ENCODE assay signal across 12 mouse cellular contexts in genomic region chr15:77256782-77257181, GRCm38 (mm10). TPM values are rescaled to one million over a fixed set of nuclear protein-coding genes. Genes with fewer than 3 reads are reported as not detected.
DNase-seq lines count a peak whose midpoint lies in the region; ATAC-seq and TF ChIP-seq lines count a peak whose summit lies in the region.
"Had no signal": no experiment of that assay in that cellular context is flagged by ENCODE, and none has a peak within 500 bp of the region (broad histone marks: within the 10 kb centered on the region; RNA-seq: fewer than 3 reads in every experiment).

No protein-coding gene starts in this region.

- TF ChIP-seq POLR2A in liver, adult 2 months (IDR thresholded peaks at IDR 0.05; ENCODE audit: extremely low read depth, insufficient read depth, low read length), result no peak
- TF ChIP-seq POLR2A in myocyte (IDR thresholded peaks at IDR 0.05; ENCODE audit: insufficient read length, low read depth), result no peak

- H3K9me3 ChIP-seq in heart, embryonic 11.5 days (replicated peaks; ENCODE audit: control insufficient read depth, low read length), result no peaks in the 10 kb centered on the region
- H3K9me3 ChIP-seq in liver, postnatal 0 days (ENCODE audit: low read length), result no peaks in the 10 kb centered on the region
- no peaks in the 10 kb centered on the region for H3K9me3 ChIP-seq in embryonic facial prominence, embryonic 14.5 days (ENCODE audit: control insufficient read depth, low read length)
- H3K9me3 ChIP-seq: hindbrain, embryonic 13.5 days; intestine, embryonic 15.5 days; midbrain, embryonic 10.5 days had no signal

- H3K4me2 ChIP-seq in heart, embryonic 11.5 days, result peak overlapping the region; percentile 51; the same call in 1 of the 2 replicates
- no peak overlapping the region for H3K4me2 ChIP-seq in liver, postnatal 0 days (ENCODE audit: low read depth, low read length)
- peak overlapping the region; percentile 34 for H3K4me2 ChIP-seq in embryonic facial prominence, embryonic 14.5 days (ENCODE audit: low read depth, low read length)
- H3K4me2 ChIP-seq in myocyte (ENCODE audit: low read depth), result peak overlapping the region; percentile 59
- H3K4me2 ChIP-seq: hindbrain, embryonic 13.5 days; intestine, embryonic 15.5 days had no signal

- H3K9ac ChIP-seq in heart, embryonic 11.5 days (ENCODE audit: low read depth, low read length), result 0 out of 2 replicates have a peak overlapping the region, but pooled peaks have one; percentile 24
- H3K9ac ChIP-seq in liver, adult 2 months (ENCODE audit: low read depth, low read length), result no peak overlapping the region
- H3K9ac ChIP-seq in liver, postnatal 0 days (replicated peaks), result no peak overlapping the region
- H3K9ac ChIP-seq in embryonic facial prominence, embryonic 14.5 days (ENCODE audit: low read depth, low read length), result no peak overlapping the region
- H3K9ac ChIP-seq: hindbrain, embryonic 13.5 days; intestine, embryonic 15.5 days; liver, embryonic 14.5 days had no signal

- DNase-seq in heart, postnatal 14 days, result no peak
- no peak for DNase-seq in liver, adult 2 months (ENCODE audit: extremely low read depth, low read depth, low spot score)
- no peak for DNase-seq in liver, postnatal 0 days
- DNase-seq in embryonic facial prominence, embryonic 14.5 days (ENCODE audit: low spot score), result no peak
- no peak for DNase-seq in urinary bladder, postnatal 36 days (ENCODE audit: low spot score in 2 of 2)

- H3K79me2 ChIP-seq in liver, adult 2 months (ENCODE audit: control insufficient read depth, insufficient read depth, low read length), result peaks cover 40% of the 10 kb centered on the region
- H3K79me2 ChIP-seq in myocyte (ENCODE audit: control insufficient read depth, insufficient read depth), result peaks cover 74% of the 10 kb centered on the region

- no peak overlapping the region for H3ac ChIP-seq in myocyte (ENCODE audit: control insufficient read depth, insufficient read length)

- H3K4me1 ChIP-seq in heart, embryonic 11.5 days (ENCODE audit: control insufficient read depth, insufficient read depth, low read length), result peaks cover 33% of the 10 kb centered on the region
- peaks cover 26% of the 10 kb centered on the region for H3K4me1 ChIP-seq in liver, adult 2 months (ENCODE audit: control insufficient read depth, insufficient read depth, low read length)
- H3K4me1 ChIP-seq in liver, postnatal 0 days (ENCODE audit: insufficient read depth), result peaks cover 19% of the 10 kb centered on the region
- peaks cover 67% of the 10 kb centered on the region for H3K4me1 ChIP-seq in embryonic facial prominence, embryonic 14.5 days (ENCODE audit: control insufficient read depth, insufficient read depth, low read length)

- H3K27ac ChIP-seq in heart, embryonic 11.5 days (ENCODE audit: low read depth, low read length), result no peak overlapping the region
- H3K27ac ChIP-seq in liver, adult 2 months (replicated peaks; ENCODE audit: insufficient read depth, low read depth, low read length), result peak overlapping the region; percentile 61; the same call in 1 of the 2 replicates
- no peak overlapping the region for H3K27ac ChIP-seq in liver, postnatal 0 days (ENCODE audit: low read depth)
- H3K27ac ChIP-seq in embryonic facial prominence, embryonic 14.5 days (replicated peaks; ENCODE audit: low read depth, low read length), result peak overlapping the region; percentile 85
- H3K27ac ChIP-seq: hindbrain, embryonic 13.5 days; intestine, embryonic 15.5 days; liver, embryonic 14.5 days; midbrain, embryonic 10.5 days had no signal

- no peak for TF ChIP-seq EP300 in liver, postnatal 0 days (IDR thresholded peaks at IDR 0.05; ENCODE audit: low read depth)

- TF ChIP-seq CTCF in liver, adult 2 months (IDR thresholded peaks at IDR 0.05; ENCODE audit: low read depth, low read length), result no peak
- TF ChIP-seq CTCF in liver, postnatal 0 days (IDR thresholded peaks at IDR 0.05; ENCODE audit: low read depth), result no peak

- intact Hi-C loops in heart, postnatal 14 days (cut with DNase I), result loop anchor here (2.0 to 5.0 kb wide), 2 partner anchors 14 to 51 kb away; partner anchors contain the start of gene Rbfox2

- no peak for ATAC-seq in heart, embryonic 11.5 days (replicated peaks; ENCODE audit: insufficient number of reproducible peaks, low FRiP score, low TSS enrichment)
- ATAC-seq in liver, postnatal 0 days, result no peak
- no peak for ATAC-seq in embryonic facial prominence, embryonic 14.5 days (ENCODE audit: low read depth)
- ATAC-seq: intestine, embryonic 15.5 days had no signal

- no peak overlapping the region for H3K4me3 ChIP-seq in heart, embryonic 11.5 days (ENCODE audit: low read depth, low read length)
- H3K4me3 ChIP-seq in liver, adult 2 months (ENCODE audit: insufficient read depth, low read depth, low read length), result no peak overlapping the region
- H3K4me3 ChIP-seq in liver, postnatal 0 days (ENCODE audit: low read depth, low read length), result no peak overlapping the region
- no peak overlapping the region for H3K4me3 ChIP-seq in embryonic facial prominence, embryonic 14.5 days (ENCODE audit: low read depth, low read length)
- no peak overlapping the region for H3K4me3 ChIP-seq in myocyte
- H3K4me3 ChIP-seq: erythroblast, embryonic 14.5 days; hindbrain, embryonic 13.5 days; intestine, embryonic 15.5 days; midbrain, embryonic 10.5 days had no signal

- H3K36me3 ChIP-seq in heart, embryonic 11.5 days (ENCODE audit: control insufficient read depth, insufficient read depth, low read length), result no peaks in the 10 kb centered on the region
- H3K36me3 ChIP-seq in liver, adult 2 months (ENCODE audit: control insufficient read depth, insufficient read depth, low read length), result no peaks in the 10 kb centered on the region
- H3K36me3 ChIP-seq in liver, postnatal 0 days (replicated peaks; ENCODE audit: insufficient read depth, low read length), result no peaks in the 10 kb centered on the region
- no peaks in the 10 kb centered on the region for H3K36me3 ChIP-seq in embryonic facial prominence, embryonic 14.5 days (ENCODE audit: control insufficient read depth, insufficient read depth, low read length)
- H3K36me3 ChIP-seq in myocyte (ENCODE audit: control insufficient read depth, insufficient read depth), result no peaks in the 10 kb centered on the region
- H3K36me3 ChIP-seq: hindbrain, embryonic 13.5 days; intestine, embryonic 15.5 days; midbrain, embryonic 10.5 days had no signal

- 74% methylated on average over 4 of the region's 4 CpGs for WGBS in heart, embryonic 11.5 days (ENCODE audit: insufficient replicate concordance)
- WGBS in liver, adult 2 months, result 87% methylated on average over 4 of the region's 4 CpGs
- 74% methylated on average over 4 of the region's 4 CpGs for WGBS in liver, postnatal 0 days (ENCODE audit: insufficient replicate concordance)
- 51% methylated on average over 4 of the region's 4 CpGs for WGBS in embryonic facial prominence, embryonic 14.5 days

- no peaks in the 10 kb centered on the region for H3K27me3 ChIP-seq in heart, embryonic 11.5 days (ENCODE audit: control insufficient read depth, insufficient read depth, low read length)
- H3K27me3 ChIP-seq in liver, adult 2 months (ENCODE audit: control insufficient read depth, insufficient read depth, low read length), result no peaks in the 10 kb centered on the region
- no peaks in the 10 kb centered on the region for H3K27me3 ChIP-seq in liver, postnatal 0 days (ENCODE audit: insufficient read depth, low read length)
- H3K27me3 ChIP-seq in embryonic facial prominence, embryonic 14.5 days (replicated peaks; ENCODE audit: control insufficient read depth, insufficient read depth, low read length), result no peaks in the 10 kb centered on the region
- no peaks in the 10 kb centered on the region for H3K27me3 ChIP-seq in myocyte (ENCODE audit: control insufficient read depth, insufficient read depth, insufficient read length)
- H3K27me3 ChIP-seq: hindbrain, embryonic 13.5 days; intestine, embryonic 15.5 days had no signal

TF ChIP-seq in myocyte, 11 proteins besides CTCF, POLR2A, EP300 and RAD21:
- TF ChIP-seq POLR2AphosphoS2 (IDR thresholded peaks at IDR 0.05; ENCODE audit: insufficient read length, low read depth) (no peak), TCF3 (IDR thresholded peaks at IDR 0.05; ENCODE audit: insufficient read length, low read depth) (no peak), MYOG (IDR thresholded peaks at IDR 0.05; ENCODE audit: control insufficient read depth in 1 of 3, insufficient read depth in 1 of 3, insufficient read length in 2 of 3, low read depth in 2 of 3) (no peak), TCF12 (IDR thresholded peaks at IDR 0.05; ENCODE audit: insufficient read depth, poor library complexity, severe bottlenecking) (no peak), MAX (IDR thresholded peaks at IDR 0.05; ENCODE audit: low read depth) (no peak), E2F4 (IDR thresholded peaks at IDR 0.05; ENCODE audit: insufficient read depth) (no peak), CEBPB (IDR thresholded peaks at IDR 0.05; ENCODE audit: insufficient read depth, poor library complexity, severe bottlenecking) (no peak), USF1 (IDR thresholded peaks at IDR 0.05; ENCODE audit: low read depth) (no peak), SRF (IDR thresholded peaks at IDR 0.05; ENCODE audit: control insufficient read depth, insufficient read length, low read depth) (no peak), REST (IDR thresholded peaks at IDR 0.05; ENCODE audit: insufficient read depth, insufficient read length) (no peak), MYOD1 (IDR thresholded peaks at IDR 0.05; ENCODE audit: control insufficient read depth in 1 of 3, insufficient read length in 2 of 3, low read depth in 2 of 3) (no peak)

RNA-seq across cellular contexts. Expression of gene Rbfox2, which starts 50.0 kb away (rescaled TPM):
- 81.1 and 81.5 TPM in 2 replicates for polyA plus RNA-seq in heart, embryonic 11.5 days (2014; fragmentation: Nextera tagmentation; extraction: Ambion mirVana)
- total RNA-seq in heart, postnatal 14 days (2021), result 100 to 1,000 TPM; 112 to 118 TPM
- total RNA-seq in liver, adult 2 months (2014; rRNA removed), result 17.4 and 21.6 TPM in 2 replicates
- polyA plus RNA-seq in liver, adult 2 months (2012; rRNA removed), result 18.2 and 21.5 TPM in 2 replicates
- polyA plus RNA-seq in liver, postnatal 0 days (2015; fragmentation: Nextera tagmentation; extraction: Ambion mirVana), result 6.9 and 7.0 TPM in 2 replicates
- 97.4 and 107 TPM in 2 replicates for polyA plus RNA-seq in embryonic facial prominence, embryonic 14.5 days (2014; fragmentation: Nextera tagmentation; extraction: Ambion mirVana)
- polyA plus RNA-seq in myocyte (2012; fragmentation: generic; extraction: Trizol), result 136 TPM
- polyA plus RNA-seq: erythroblast, embryonic 14.5 days had no signal

Comparison
In these comparisons a context has a peak if more than half of its experiments do, and no peak if none do; other contexts are left out.
1. H3K27ac ChIP-seq: peak in liver, adult 2 months (single experiment) and embryonic facial prominence, embryonic 14.5 days (single experiment); none in heart, embryonic 11.5 days (single experiment) and liver, postnatal 0 days (single experiment).